Mouse (Mus musculus) lung, adult 2 months (tissue): ENCODE measurements around the gene Nrbp1.

Source experiments
- CTCF ChIP-seq: fragments of 200-500 bp; IDR thresholded peaks from 2 replicates; pipeline ENCODE4 v1.5.1; 2011; ENCODE audit warnings: mild to moderate bottlenecking, low read length, control low read depth; ENCODE audit not compliant: insufficient read depth
- POLR2A ChIP-seq: fragments of 200-500 bp; IDR thresholded peaks from 2 replicates; pipeline ENCODE4 v1.6.1; 2011; ENCODE audit warnings: low read depth, mild to moderate bottlenecking, control low read depth, low read length, borderline replicate concordance; ENCODE audit errors: extremely low read depth

- TF ChIP-seq POLR2A (no peak), CTCF (no peak)
These were observed 25.4 kb downstream of the Nrbp1 start for GRCm38 (mm10) chr5:31266101-31266500.
